Mouse (Mus musculus) MEL (cell line): Measurements from ENCODE around the gene Ctnnbl1. TPM values are rescaled to one million over a fixed set of nuclear protein-coding genes. Genes with fewer than 3 reads are reported as not detected.

ENCODE experiments used
- DNase-seq: peaks from one replicate; pipeline ENCODE4 v3.0.0; 2011; ENCODE audit warnings: low read depth, low spot score
- H3K27ac ChIP-seq: 2 replicates; pipeline ENCODE4 v1.5.1; 2012; ENCODE audit warnings: low read depth, mild to moderate bottlenecking, control low read depth, low read length, moderate library complexity; ENCODE audit not compliant: control insufficient read depth
- H3K27me3 ChIP-seq, 2 experiments: fragments of 150-350 bp in 1 of 2; sonication (generic) in 1 of 2; 2 replicates each; pipeline ENCODE4 v1.6.1; 2012; ENCODE audit warnings: low read length in 2 of 2, mild to moderate bottlenecking in 2 of 2, improper control_type of control experiment in 1 of 2, moderate library complexity in 1 of 2; ENCODE audit not compliant: insufficient read depth in 2 of 2, control insufficient read depth in 1 of 2
- H3K36me3 ChIP-seq, 2 experiments: 2 replicates each; pipeline ENCODE4 v1.6.1; 2012 to 2014; ENCODE audit warnings: low read length in 2 of 2, improper control_type of control experiment in 1 of 2, inconsistent platforms in 1 of 2, mild to moderate bottlenecking in 1 of 2; ENCODE audit not compliant: insufficient read depth in 2 of 2, control insufficient read depth in 1 of 2
- H3K4me1 ChIP-seq, 2 experiments: fragments of 150-350 bp in 1 of 2; sonication (generic) in 1 of 2; 2 replicates each; pipeline ENCODE4 v1.6.1; 2012; ENCODE audit warnings: low read length in 2 of 2, improper control_type of control experiment in 1 of 2, mild to moderate bottlenecking in 1 of 2; ENCODE audit not compliant: insufficient read depth in 2 of 2, control insufficient read depth in 1 of 2
- H3K4me3 ChIP-seq, 2 experiments: fragments of 150-350 bp in 1 of 2; sonication (generic) in 1 of 2; 2 replicates each; pipeline ENCODE4 v1.5.1; 2012; ENCODE audit warnings: low read depth in 2 of 2, low read length in 2 of 2, mild to moderate bottlenecking in 2 of 2, moderate library complexity in 2 of 2, control low read depth in 1 of 2, improper control_type of control experiment in 1 of 2; ENCODE audit not compliant: control insufficient read depth in 1 of 2, insufficient read depth in 1 of 2
- H3K79me2 ChIP-seq: 2 replicates; pipeline ENCODE4 v1.6.1; 2012; ENCODE audit warnings: mild to moderate bottlenecking, low read length, moderate library complexity; ENCODE audit not compliant: control insufficient read depth, poor library complexity, insufficient read depth
- H3K9ac ChIP-seq: 2 replicates; pipeline ENCODE4 v1.6.1; 2012; ENCODE audit warnings: low read depth, mild to moderate bottlenecking, control low read depth, low read length, moderate library complexity; ENCODE audit not compliant: control insufficient read depth, poor library complexity, severe bottlenecking
- H3K9me3 ChIP-seq: fragments of 150-350 bp; sonication (generic); replicated peaks from 2 replicates; pipeline ENCODE4 v1.6.1; 2012; ENCODE audit warnings: mild to moderate bottlenecking, low read length, improper control_type of control experiment, moderate library complexity; ENCODE audit not compliant: insufficient read depth
- BHLHE40 ChIP-seq: IDR thresholded peaks from 2 replicates; pipeline ENCODE4 v1.6.1; 2012; ENCODE audit warnings: low read depth, mild to moderate bottlenecking, inconsistent platforms, low read length, improper control_type of control experiment, borderline replicate concordance
- CTCF ChIP-seq, 3 experiments: IDR thresholded peaks in 2 of 3; conservative IDR thresholded peaks in 1 of 3; 2 replicates each; pipeline ENCODE4 v1.5.1; 2011 to 2012; ENCODE audit warnings: low read length in 3 of 3, low read depth in 2 of 3, mild to moderate bottlenecking in 2 of 3, improper control_type of control experiment in 1 of 3, inconsistent platforms in 1 of 3, mixed read lengths in 1 of 3, moderate library complexity in 1 of 3; ENCODE audit not compliant: control insufficient read depth in 1 of 3, insufficient read depth in 1 of 3, poor library complexity in 1 of 3, severe bottlenecking in 1 of 3
- EP300 ChIP-seq, 2 experiments: IDR thresholded peaks; 2 replicates each; pipeline ENCODE4 v1.6.1; 2011; ENCODE audit warnings: improper control_type of control experiment in 2 of 2, low read length in 2 of 2, low read depth in 1 of 2, mild to moderate bottlenecking in 1 of 2
- ETS1 ChIP-seq: IDR thresholded peaks from 2 replicates; pipeline ENCODE4 v1.6.1; 2012; ENCODE audit warnings: low read depth, mild to moderate bottlenecking, inconsistent platforms, low read length, improper control_type of control experiment, moderate library complexity
- GABPA ChIP-seq: IDR thresholded peaks from 2 replicates; pipeline ENCODE4 v1.6.1; 2012; ENCODE audit warnings: low read depth, mild to moderate bottlenecking, inconsistent platforms, low read length, improper control_type of control experiment, moderate library complexity
- GATA1 ChIP-seq: IDR thresholded peaks from 2 replicates; pipeline ENCODE4 v1.6.1; 2011; ENCODE audit warnings: low read depth, low read length, improper control_type of control experiment
- HCFC1 ChIP-seq: IDR thresholded peaks from 2 replicates; pipeline ENCODE4 v1.6.1; 2012; ENCODE audit warnings: low read depth, mild to moderate bottlenecking, inconsistent platforms, low read length, improper control_type of control experiment, moderate library complexity
- KAT2A ChIP-seq: conservative IDR thresholded peaks from 2 replicates; pipeline ENCODE4 v1.6.1; 2012; ENCODE audit warnings: low read depth, low read length, improper control_type of control experiment, inconsistent platforms
- MAFK ChIP-seq: IDR thresholded peaks from 2 replicates; pipeline ENCODE4 v1.6.1; 2011; ENCODE audit warnings: low read depth, mild to moderate bottlenecking, low read length, improper control_type of control experiment, borderline replicate concordance
- MAX ChIP-seq: IDR thresholded peaks from 2 replicates; pipeline ENCODE4 v1.6.1; 2011; ENCODE audit warnings: low read length, improper control_type of control experiment
- MEF2A ChIP-seq: IDR thresholded peaks from 2 replicates; pipeline ENCODE4 v1.6.1; 2014; ENCODE audit warnings: low read depth, mild to moderate bottlenecking, inconsistent platforms, low read length, improper control_type of control experiment; ENCODE audit not compliant: poor library complexity, insufficient replicate concordance, severe bottlenecking; ENCODE audit errors: extremely low read depth
- MXI1 ChIP-seq: IDR thresholded peaks from 2 replicates; pipeline ENCODE4 v1.6.1; 2011; ENCODE audit warnings: mild to moderate bottlenecking, low read depth, low read length, improper control_type of control experiment
- MYB ChIP-seq: IDR thresholded peaks from 2 replicates; pipeline ENCODE4 v1.6.1; 2011; ENCODE audit warnings: mild to moderate bottlenecking, low read depth, low read length, improper control_type of control experiment
- NELFE ChIP-seq: IDR thresholded peaks from 2 replicates; pipeline ENCODE4 v1.6.1; 2011; ENCODE audit warnings: low read depth, low read length, improper control_type of control experiment
- POLR2AphosphoS5 ChIP-seq: IDR thresholded peaks from 2 replicates; pipeline ENCODE4 v1.6.1; 2012; ENCODE audit warnings: low read depth, borderline replicate concordance, mild to moderate bottlenecking, inconsistent platforms, low read length, moderate library complexity, mixed read lengths
- SMC3 ChIP-seq: IDR thresholded peaks from 2 replicates; pipeline ENCODE4 v1.6.1; 2011; ENCODE audit warnings: low read depth, low read length, improper control_type of control experiment
- TAL1 ChIP-seq: IDR thresholded peaks from 2 replicates; pipeline ENCODE4 v1.6.1; 2012; ENCODE audit warnings: mild to moderate bottlenecking, inconsistent platforms, low read length, moderate library complexity, mixed read lengths
- TBP ChIP-seq: IDR thresholded peaks from 2 replicates; pipeline ENCODE4 v1.8.0; 2011; ENCODE audit warnings: low read depth, low read length, improper control_type of control experiment
- TCF12 ChIP-seq: IDR thresholded peaks from 2 replicates; pipeline ENCODE4 v1.6.1; 2014; ENCODE audit warnings: low read depth, mild to moderate bottlenecking, inconsistent platforms, low read length, improper control_type of control experiment, moderate library complexity
- UBTF ChIP-seq: IDR thresholded peaks from 2 replicates; pipeline ENCODE4 v1.6.1; 2012; ENCODE audit warnings: low read depth, mild to moderate bottlenecking, inconsistent platforms, low read length, improper control_type of control experiment, moderate library complexity, borderline replicate concordance; ENCODE audit not compliant: insufficient read depth
- USF1 ChIP-seq: IDR thresholded peaks from 2 replicates; pipeline ENCODE4 v1.6.1; 2014; ENCODE audit warnings: low read depth, mild to moderate bottlenecking, inconsistent platforms, low read length, improper control_type of control experiment, moderate library complexity
- USF2 ChIP-seq, 2 experiments: IDR thresholded peaks; 2 replicates each; pipeline ENCODE4 v1.6.1; 2011 to 2012; ENCODE audit warnings: improper control_type of control experiment in 2 of 2, low read length in 2 of 2, borderline replicate concordance in 1 of 2, inconsistent platforms in 1 of 2, low read depth in 1 of 2, mild to moderate bottlenecking in 1 of 2; ENCODE audit not compliant: insufficient read depth in 1 of 2
- ZKSCAN1 ChIP-seq: IDR thresholded peaks from 2 replicates; pipeline ENCODE4 v1.6.1; 2012; ENCODE audit warnings: low read depth, mild to moderate bottlenecking, inconsistent platforms, low read length, improper control_type of control experiment, moderate library complexity
- ZNF384 ChIP-seq: IDR thresholded peaks from 2 replicates; pipeline ENCODE4 v1.6.1; 2012; ENCODE audit warnings: low read depth, mild to moderate bottlenecking, inconsistent platforms, low read length, improper control_type of control experiment
- polyA plus RNA-seq, 2 experiments: library from polyadenylated mRNA; stranded (reverse) in 1 of 2; unstranded in 1 of 2; fragments of >175 nt in 1 of 2; fragments of >200 nt in 1 of 2; gene quantifications; 2 replicates each; pipeline versions ENCODE4 v1.2.1 to v1.2.4; 2012; ENCODE audit warnings: low replicate concordance in 2 of 2, low read depth in 1 of 2; ENCODE audit not compliant: insufficient read length in 2 of 2, insufficient read depth in 1 of 2, missing spikeins in 1 of 2
- total RNA-seq: library from RNA; depleted of rRNA; stranded (reverse); fragments of 300-350 nt; gene quantifications from 2 replicates; pipeline ENCODE4 v1.2.3, GENCODE M21; 2012

Ctnnbl1 gene
- total and polyA plus RNA-seq, 3 experiments: 60.7 to 61.7 TPM; not detected in 1

- no peak overlapping the region for H3K4me3 ChIP-seq
- DNase-seq: no peak
- H3K79me2 ChIP-seq: no peaks in the 10 kb centered on the region
- H3K9me3 ChIP-seq: no peaks in the 10 kb centered on the region
- H3K36me3 ChIP-seq: peaks cover under 1 to 5% of the 10 kb centered on the region in 2 experiments
- peaks cover 0 to 4% of the 10 kb centered on the region in 2 experiments; a peak in 1 of 4 replicates for H3K4me1 ChIP-seq
- no peak overlapping the region for H3K9ac ChIP-seq
- H3K27ac ChIP-seq: no peak overlapping the region
- no peak for TF ChIP-seq TBP
- TF ChIP-seq ZNF384: no peak
- no peak for TF ChIP-seq EP300 (IDR thresholded peaks at IDR 0.05; ENCODE audit: low read depth in 1 of 2, low read length in 2 of 2)
- TF ChIP-seq MYB: no peak
- no peak for TF ChIP-seq USF2 (IDR thresholded peaks at IDR 0.05; ENCODE audit: borderline replicate concordance in 1 of 2, insufficient read depth in 1 of 2, low read depth in 1 of 2, low read length in 2 of 2)
- no peak for TF ChIP-seq USF1
- no peak for TF ChIP-seq UBTF
- TF ChIP-seq MEF2A: no peak
- TF ChIP-seq TAL1: no peak
- TF ChIP-seq BHLHE40: no peak
- no peak for TF ChIP-seq KAT2A
- no peak for TF ChIP-seq POLR2AphosphoS5
- no peak for TF ChIP-seq ZKSCAN1
- H3K27me3 ChIP-seq: no peaks in the 10 kb centered on the region
Measured at GRCm38 (mm10) chr2:157808368-157808923, 71.2 kb downstream of the Ctnnbl1 start.

- no peaks in the 10 kb centered on the region for H3K27me3 ChIP-seq
- no peak for DNase-seq
- H3K36me3 ChIP-seq: peaks cover 5 to 9% of the 10 kb centered on the region in 2 experiments
- H3K4me1 ChIP-seq: peaks cover 3 to 6% of the 10 kb centered on the region in 2 experiments
- no peak overlapping the region for H3K27ac ChIP-seq
- H3K9ac ChIP-seq: no peak overlapping the region
- no peaks in the 10 kb centered on the region for H3K79me2 ChIP-seq
- H3K4me3 ChIP-seq: no peak overlapping the region
- H3K9me3 ChIP-seq: no peaks in the 10 kb centered on the region
- TF ChIP-seq CTCF (IDR thresholded peaks at IDR 0.05 in 2 of 3, conservative IDR thresholded peaks at IDR 0.05 in 1 of 3; ENCODE audit: control insufficient read depth in 1 of 3, insufficient read depth in 1 of 3, low read depth in 2 of 3, low read length in 3 of 3, poor library complexity in 1 of 3, severe bottlenecking in 1 of 3) (no peak), MXI1 (no peak), GATA1 (no peak), MAFK (no peak), NELFE (no peak), ETS1 (no peak), TCF12 (no peak), KAT2A (no peak), ZKSCAN1 (no peak), SMC3 (no peak), MAX (no peak), HCFC1 (no peak), MEF2A (no peak), TAL1 (no peak), GABPA (no peak)
- TF ChIP-seq, all 39 proteins: peak for 0
Measured at GRCm38 (mm10) chr2:157809341-157809740, 72.1 kb downstream of the Ctnnbl1 start.
